Mouse (Mus musculus) hematopoietic multipotent progenitor cell, adult 10-12 weeks (in vitro differentiated cells): ENCODE data around the gene Psmb5. TPM values are rescaled to one million over a fixed set of nuclear protein-coding genes. Genes with fewer than 3 reads are reported as not detected.

ENCODE experiments used
- polyA plus RNA-seq: library from polyadenylated mRNA; stranded (reverse); fragments of >175 nt; gene quantifications from 2 replicates; pipeline ENCODE4 v1.2.3, GENCODE M21; 2012; ENCODE audit warnings: low replicate concordance

The Psmb5 gene
- polyA plus RNA-seq: 82.0 and 111 TPM in 2 replicates

DNA sequence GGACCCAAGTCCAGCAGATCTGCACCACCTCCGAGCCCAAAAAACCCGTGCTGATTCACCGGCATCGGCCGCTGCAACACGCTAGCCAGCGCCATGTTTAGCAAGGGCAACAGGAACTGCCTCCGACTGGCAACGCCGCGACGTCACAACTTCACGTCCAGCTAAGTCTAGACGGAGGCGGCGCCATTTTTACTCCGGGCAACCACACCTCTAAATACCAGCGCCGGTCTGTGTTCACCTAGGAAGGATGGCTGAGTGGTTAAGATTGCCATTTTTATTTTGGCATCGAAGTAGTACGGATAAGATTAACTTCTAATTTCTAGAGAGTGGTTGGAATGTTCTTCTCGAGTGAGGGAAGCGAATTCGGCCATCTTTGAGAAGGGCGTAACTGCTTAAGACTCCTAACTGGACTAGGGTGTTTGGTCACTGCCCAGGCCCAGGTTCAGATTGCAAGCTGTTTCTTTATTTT is at the start of gene Psmb5:
Gene Psmb5 (minus strand): TSS at position 126 of the 469 bp plus-strand sequence.

DNA sequence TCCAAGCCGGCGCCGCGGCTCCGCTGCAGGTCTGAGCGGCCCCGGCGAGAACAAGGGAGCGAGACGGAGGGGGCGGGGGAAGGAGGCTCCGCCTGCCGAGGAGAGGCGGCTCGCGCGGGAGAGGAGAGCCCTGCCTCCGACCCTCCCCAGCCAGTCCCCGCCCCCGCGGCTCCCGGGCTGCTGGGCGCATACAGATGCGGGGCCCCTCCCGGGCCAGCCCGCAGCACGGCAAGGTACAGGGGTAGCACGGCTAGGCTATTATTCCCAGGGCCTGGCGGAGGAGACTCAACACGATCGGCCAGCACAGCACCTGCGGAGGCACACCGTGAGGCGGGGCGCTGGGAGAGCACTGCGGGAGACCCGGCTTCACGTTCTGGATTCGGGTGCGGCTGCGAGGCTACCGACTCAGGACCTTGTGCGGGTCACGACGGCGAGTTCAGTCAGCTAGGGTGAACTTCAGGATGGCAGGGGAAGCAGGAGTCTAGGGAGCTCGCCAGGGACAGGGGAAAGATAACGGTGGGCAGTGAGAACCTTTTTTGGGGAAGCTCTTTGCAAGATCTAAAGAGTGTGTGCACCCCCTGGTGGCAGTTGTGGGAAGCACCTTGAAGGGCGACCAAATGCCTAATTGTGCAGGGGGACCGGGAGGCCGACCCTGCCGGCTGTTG is 23.6 kb upstream of the Psmb5 start, which contains the start of gene Cdh24:
Gene Cdh24 (minus strand): TSS at position 60 of the 665 bp plus-strand sequence.

DNA sequence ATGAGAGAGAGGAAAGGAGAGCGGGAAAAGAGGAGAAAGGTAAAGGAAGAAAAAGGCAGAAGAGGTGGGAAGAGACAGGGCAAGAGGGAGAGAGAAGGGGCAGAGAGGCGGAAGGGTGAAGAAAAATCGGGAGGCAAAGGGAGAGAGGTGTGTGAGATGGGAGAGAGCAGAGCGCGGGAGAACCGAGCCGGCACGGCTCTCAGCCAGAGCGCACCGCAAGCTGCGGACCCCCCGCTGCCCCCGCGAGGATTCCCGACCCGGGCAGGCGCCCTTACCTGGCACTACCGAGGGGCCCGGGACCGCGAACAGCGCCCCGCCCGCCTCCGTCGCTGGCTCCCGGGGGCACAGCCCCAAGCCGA is 23.1 kb upstream of the Psmb5 start, which contains the start of gene Gm17606:
Gene Gm17606 (plus strand): TSS at position 7 of the 359 bp plus-strand sequence.

DNA sequence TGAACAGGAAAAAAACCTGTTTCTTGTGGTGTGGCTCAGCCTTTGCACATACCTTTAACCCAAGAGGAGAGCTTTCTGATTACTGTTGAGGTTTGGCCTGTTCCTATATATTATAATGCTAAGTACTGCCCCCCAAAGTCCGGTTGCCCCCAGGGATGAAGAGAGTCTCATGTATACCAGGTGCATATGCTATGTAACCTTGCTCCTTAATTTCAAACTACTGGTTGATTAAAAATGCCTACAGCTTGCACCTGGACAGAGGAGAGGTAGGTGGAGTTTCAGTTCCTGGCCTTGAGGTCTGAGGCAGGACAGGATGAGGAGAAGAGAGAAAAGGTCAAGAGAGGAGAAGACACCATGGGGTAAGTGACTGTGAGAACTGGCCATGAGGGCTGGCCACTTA is 3.3 kb upstream of the Psmb5 start, which contains the start of gene Psmb11:
Gene Psmb11 (plus strand): TSS at position 301 of the 400 bp plus-strand sequence.

DNA sequence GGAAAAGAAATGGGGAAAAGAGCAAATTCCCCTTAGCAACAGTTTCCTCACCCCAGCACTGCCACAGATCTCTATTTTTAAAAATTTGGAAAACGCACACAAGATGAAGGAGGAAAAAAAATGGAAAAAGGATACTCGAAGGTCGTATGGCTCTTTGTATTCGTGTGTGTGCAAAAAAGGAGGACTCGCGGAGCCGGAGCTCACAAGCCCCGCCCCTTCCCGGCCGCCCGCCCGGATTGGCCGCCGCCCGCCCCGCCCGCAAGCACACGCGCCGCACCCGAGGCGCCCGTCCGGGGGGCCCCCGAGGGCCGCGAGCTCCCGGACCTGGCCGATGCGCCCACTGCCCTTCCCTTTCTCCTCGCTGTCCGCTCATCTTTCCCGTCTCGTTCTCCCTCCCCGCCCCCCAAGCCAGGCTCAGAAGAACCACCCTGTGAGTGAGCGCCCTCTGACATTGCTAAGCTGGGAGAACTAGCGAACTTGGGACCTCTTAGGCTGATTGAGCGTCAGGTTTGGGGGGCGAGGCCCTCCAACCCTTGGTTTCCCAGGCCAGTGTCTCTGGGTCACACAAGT is 12.0 kb downstream of the Psmb5 start, which contains the start of gene 4931414P19Rik:
Gene 4931414P19Rik (minus strand): TSS at position 242 of the 570 bp plus-strand sequence.

DNA sequence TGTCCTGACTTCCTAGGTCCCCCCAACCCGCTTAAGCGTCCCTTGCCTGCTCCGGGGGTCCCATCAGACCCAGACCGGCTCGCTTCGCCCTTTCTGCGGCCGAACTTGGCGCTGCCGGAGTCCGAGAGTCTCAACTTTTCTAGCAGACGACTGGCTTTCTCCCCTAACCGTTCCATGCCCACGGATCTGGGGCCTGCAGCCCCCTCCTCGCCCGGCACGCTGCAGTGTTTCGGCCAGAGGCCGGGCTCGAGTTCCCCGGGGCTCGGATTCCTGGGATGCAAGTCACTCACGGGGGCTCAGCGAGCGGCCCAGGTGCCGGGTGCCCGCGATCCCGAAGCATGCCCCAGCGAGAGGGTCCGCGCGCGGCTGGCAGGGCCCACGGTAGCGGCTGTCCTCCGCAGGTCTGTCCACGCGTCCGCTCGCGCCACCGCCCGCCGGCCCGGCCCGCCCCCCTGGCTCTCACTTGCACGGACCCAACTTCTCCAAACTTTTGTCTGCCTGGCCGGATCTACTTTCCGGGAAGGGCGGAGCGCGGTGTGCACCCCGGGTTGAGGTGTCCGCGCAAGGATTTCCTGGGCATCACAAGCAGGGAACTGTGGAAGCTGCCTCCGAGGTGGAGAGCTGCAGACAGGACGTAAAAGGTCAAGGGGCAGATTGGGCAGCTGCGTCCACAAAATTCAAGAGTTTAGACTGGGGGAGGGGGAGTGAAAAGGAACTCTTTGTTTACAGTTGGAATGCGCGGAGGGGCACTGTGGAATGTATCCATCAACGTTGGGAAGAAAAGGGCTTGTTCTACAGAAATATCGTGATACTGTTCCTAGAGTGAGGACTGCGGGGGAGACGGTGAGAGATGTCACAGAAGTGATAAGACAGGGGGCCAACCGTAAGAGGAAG is 40.5 kb downstream of the Psmb5 start, which contains the start of gene Ajuba:
Gene Ajuba (minus strand): TSS at position 470 of the 894 bp plus-strand sequence.

Other genes with a start within 250 kb of the Psmb5 start
- 7.6 and 24.9 TPM in 2 replicates for gene Slc7a7, start 200.2 kb downstream of the Psmb5 start, polyA plus RNA-seq
- gene Mrpl52, start 191.1 kb downstream of the Psmb5 start, polyA plus RNA-seq: 568 and 1,494 TPM in 2 replicates
- gene Mmp14, start 186.4 kb downstream of the Psmb5 start, polyA plus RNA-seq: 8.4 and 13.5 TPM in 2 replicates
- gene Lrp10, start 153.9 kb downstream of the Psmb5 start, polyA plus RNA-seq: 484 and 1,181 TPM in 2 replicates
- gene Rem2, start 141.9 kb downstream of the Psmb5 start, polyA plus RNA-seq: 0.29 and 0.50 TPM in 2 replicates
- 67.2 and 74.7 TPM in 2 replicates for gene Prmt5, start 100.5 kb downstream of the Psmb5 start, polyA plus RNA-seq
- gene Haus4, start 63.4 kb downstream of the Psmb5 start, polyA plus RNA-seq: 18.9 and 31.5 TPM in 2 replicates
- gene Ajuba, start 40.5 kb downstream of the Psmb5 start, polyA plus RNA-seq: 0.19 and 0.21 TPM in 2 replicates
- gene 4931414P19Rik, start 12.0 kb downstream of the Psmb5 start, polyA plus RNA-seq: 2.5 and 13.7 TPM in 2 replicates
- gene Psmb11, start 3.4 kb upstream of the Psmb5 start, polyA plus RNA-seq: 0.04 TPM in 1 of 2 replicates, not detected in the other
- gene Gm17606, start 22.9 kb upstream of the Psmb5 start, polyA plus RNA-seq: not detected in 2 replicates
- gene Cdh24, start 23.3 kb upstream of the Psmb5 start, polyA plus RNA-seq: 3.0 and 6.9 TPM in 2 replicates
- 29.2 and 79.7 TPM in 2 replicates for gene 1700123O20Rik, start 68.2 kb upstream of the Psmb5 start, polyA plus RNA-seq
- 401 and 647 TPM in 2 replicates for gene Acin1, start 68.9 kb upstream of the Psmb5 start, polyA plus RNA-seq
- gene Gm29776, start 80.8 kb upstream of the Psmb5 start, polyA plus RNA-seq: not detected in 2 replicates
- 4.6 and 20.0 TPM in 2 replicates for gene Cebpe, start 94.2 kb upstream of the Psmb5 start, polyA plus RNA-seq
- gene Slc7a8, start 163.9 kb upstream of the Psmb5 start, polyA plus RNA-seq: 12.8 and 14.2 TPM in 2 replicates
- gene Rnf212b, start 196.1 kb upstream of the Psmb5 start, polyA plus RNA-seq: not detected in 2 replicates